Mouse (Mus musculus) urinary bladder, postnatal 25 days (tissue): Measurements from ENCODE around the gene Ppm1n.

Experiments
- DNase-seq: peaks from one replicate; pipeline ENCODE4 v3.0.0; 2022; ENCODE audit warnings: low spot score

The Ppm1n gene

GRCm38 (mm10) chr7:19247511-19247910 is 32.4 kb downstream of the Ppm1n start:
- DNase-seq: no peak

- no peak for DNase-seq
Measured at GRCm38 (mm10) chr7:19246855-19247254, 33.0 kb downstream of the Ppm1n start.

- no peak for DNase-seq
Measured at GRCm38 (mm10) chr7:19245083-19245482, 34.8 kb downstream of the Ppm1n start.

GRCm38 (mm10) chr7:19243858-19244257 is 36.0 kb downstream of the Ppm1n start:
- no peak for DNase-seq

- no peak for DNase-seq
Measured at GRCm38 (mm10) chr7:19242005-19242404, 37.9 kb downstream of the Ppm1n start.

DNA sequence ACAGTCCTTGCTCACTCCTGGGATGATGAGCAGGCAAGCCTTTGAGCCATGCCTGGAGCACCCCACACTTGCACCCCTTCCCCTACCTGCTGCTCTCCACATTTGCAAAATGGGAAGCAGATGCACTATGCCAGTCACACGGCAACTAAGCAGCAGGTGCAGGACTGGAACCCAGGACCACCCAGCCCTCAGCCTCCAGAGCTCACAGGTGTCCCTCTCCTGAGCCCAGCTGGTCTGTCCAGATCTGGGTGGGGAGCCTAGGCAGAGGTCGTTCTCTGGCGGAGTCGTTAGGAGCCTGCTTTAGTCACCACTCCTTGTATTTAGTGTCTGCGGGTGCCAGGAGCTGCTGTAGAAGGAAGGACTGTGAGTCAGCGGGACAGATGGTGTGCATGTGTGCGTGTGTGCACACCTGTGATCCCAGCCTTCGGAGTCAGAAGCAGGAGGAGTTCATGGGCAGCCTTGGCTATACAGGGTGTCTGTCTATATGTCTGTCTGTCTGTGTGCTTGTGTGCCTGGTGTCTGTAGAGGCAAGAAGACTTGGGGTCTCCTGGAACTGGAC is 38.9 kb downstream of the Ppm1n start:
- DNase-seq: no peak

- no peak for DNase-seq
Measured at GRCm38 (mm10) chr7:19239986-19240385, 39.9 kb downstream of the Ppm1n start.

DNA sequence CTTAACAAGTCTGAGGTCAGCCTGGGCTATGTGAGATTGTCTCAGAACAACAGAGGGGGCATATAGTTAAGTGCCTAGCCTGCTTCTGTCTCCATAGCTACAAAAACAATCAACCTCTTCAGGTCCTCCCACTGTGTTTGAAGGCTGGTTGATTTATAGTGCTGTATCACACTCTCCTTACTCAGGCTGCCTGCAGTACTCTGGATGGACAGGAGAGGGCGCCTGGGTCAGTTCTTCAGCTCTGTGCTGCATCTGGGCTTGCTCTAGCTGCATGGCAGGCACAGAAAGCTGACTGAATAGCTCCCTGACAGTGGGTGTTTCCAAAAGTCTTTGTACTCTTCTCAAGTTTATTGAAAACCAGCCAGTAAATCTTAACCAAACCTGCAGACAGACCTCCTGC is 40.4 kb downstream of the Ppm1n start:
- DNase-seq: peak; percentile 88

GRCm38 (mm10) chr7:19238344-19238743 is 41.5 kb downstream of the Ppm1n start:
- DNase-seq: no peak

GRCm38 (mm10) chr7:19236411-19236810 is 43.5 kb downstream of the Ppm1n start:
- no peak for DNase-seq

DNA sequence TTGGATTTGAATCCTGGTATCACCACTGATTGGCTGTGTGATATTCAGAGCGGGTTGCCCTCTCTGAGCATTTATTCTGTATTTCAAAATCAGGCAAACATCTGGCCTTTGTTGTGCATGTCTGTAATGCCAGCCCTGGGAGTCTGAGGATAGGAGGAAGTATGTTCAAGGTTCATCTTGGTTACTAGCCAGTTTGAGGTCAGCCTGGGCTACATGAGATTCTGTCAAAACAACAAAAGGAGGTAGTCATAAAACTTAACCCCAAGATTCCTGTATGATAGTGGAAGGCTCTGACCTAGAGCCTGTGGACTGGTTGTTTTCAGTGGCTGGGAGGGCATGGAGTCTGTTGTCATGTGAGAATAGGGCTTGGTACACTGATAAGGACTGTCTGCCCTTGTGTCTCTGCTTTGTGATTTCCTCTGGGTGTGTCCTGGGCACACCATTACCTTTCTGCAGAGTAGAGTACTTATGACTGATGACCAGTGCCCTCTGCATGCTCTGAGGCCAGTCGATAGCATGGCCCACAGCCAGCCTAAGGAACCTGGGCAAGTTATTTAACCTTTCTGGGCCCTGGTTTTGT is 44.7 kb downstream of the Ppm1n start:
- no peak for DNase-seq

- no peak for DNase-seq
Measured at GRCm38 (mm10) chr7:19234652-19235051, 45.2 kb downstream of the Ppm1n start.

- no peak for DNase-seq
Measured at GRCm38 (mm10) chr7:19231849-19232248, 48.0 kb downstream of the Ppm1n start.

- no peak for DNase-seq
Measured at GRCm38 (mm10) chr7:19230899-19231298, 49.0 kb downstream of the Ppm1n start.

DNA sequence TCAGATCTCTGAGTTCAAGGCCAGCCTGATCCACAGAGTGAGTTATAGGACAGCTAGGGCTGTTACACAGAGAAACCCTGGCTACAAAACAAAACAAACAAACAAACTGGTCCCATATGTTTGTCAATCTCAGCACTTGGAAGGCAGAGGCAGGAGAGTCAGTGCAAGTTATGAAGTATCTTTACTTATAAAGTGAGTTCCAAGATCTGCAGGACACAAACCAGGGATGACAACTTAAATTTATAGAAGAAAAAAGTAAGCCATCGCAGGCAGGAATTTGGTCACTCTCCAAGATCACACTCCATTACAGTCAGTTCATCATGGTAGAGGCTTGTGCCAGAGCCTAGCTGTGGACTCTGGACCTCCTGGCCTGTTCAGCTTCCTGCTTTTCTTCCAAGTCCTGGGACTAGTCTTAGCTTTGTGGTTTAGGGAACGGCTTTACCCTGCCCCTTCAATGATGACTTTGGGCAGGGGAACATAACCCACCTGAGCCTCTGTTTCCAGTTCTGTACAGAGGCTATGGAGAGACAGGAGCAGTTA is 49.8 kb downstream of the Ppm1n start:
- no peak for DNase-seq

DNA sequence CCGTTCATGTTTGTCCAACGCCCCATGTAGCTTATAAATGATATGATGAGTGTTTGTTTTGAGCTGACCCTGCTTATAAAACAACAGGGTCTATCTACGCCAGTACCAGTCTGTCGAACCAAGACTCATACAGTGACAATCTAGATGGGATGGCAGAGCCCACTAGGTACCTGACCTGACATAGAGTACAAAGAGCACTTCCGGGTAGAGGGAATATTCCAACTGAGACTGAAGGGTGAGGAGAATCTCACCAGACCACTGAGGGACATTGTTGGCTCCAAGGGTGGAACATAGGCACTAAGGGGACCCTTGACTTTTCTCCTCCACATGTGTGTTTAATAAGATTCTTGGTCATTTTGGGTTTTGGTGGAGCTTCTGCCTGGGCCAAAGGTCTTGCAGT is 50.5 kb downstream of the Ppm1n start:
- DNase-seq: no peak

DNA sequence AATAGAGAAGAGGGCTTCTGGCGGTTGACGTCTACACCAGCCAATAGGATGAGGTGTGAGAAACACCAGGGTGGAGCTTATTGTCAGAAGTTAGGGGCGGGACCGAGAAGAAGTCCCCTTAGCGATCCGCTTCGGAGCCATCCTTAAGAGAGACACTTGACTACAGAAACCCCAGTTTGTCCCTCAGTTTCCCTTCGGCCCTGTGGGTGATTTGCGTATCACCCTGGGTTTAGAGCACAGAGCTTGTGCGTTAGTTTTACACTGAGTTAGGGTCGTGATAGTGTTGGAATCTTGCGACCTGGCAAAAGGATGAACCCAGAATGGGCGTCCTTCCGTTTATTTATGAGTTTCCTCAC is 51.1 kb downstream of the Ppm1n start:
- DNase-seq: no peak

GRCm38 (mm10) chr7:19227883-19228792 is 51.7 kb downstream of the Ppm1n start, which contains the start of gene Opa3:
TSS of gene Opa3 (plus strand) at chr7:19228334.
- peak; percentile 97 for DNase-seq

GRCm38 (mm10) chr7:19226817-19227797 is 52.8 kb downstream of the Ppm1n start:
- peak; percentile 27 for DNase-seq
